Mouse (Mus musculus): ENCODE data around the gene Ctu1. TPM values are rescaled to one million over a fixed set of nuclear protein-coding genes. Genes with fewer than 3 reads are reported as not detected.
"Not testable (repeated sequence)": the region's sequence is repeated elsewhere in the genome, so short reads cannot be mapped to it uniquely, and the experiment has no call there.

The Ctu1 gene
- total and polyA plus RNA-seq, 2 experiments from 2014 or later: 3.9 to 7.9 TPM

DNA sequence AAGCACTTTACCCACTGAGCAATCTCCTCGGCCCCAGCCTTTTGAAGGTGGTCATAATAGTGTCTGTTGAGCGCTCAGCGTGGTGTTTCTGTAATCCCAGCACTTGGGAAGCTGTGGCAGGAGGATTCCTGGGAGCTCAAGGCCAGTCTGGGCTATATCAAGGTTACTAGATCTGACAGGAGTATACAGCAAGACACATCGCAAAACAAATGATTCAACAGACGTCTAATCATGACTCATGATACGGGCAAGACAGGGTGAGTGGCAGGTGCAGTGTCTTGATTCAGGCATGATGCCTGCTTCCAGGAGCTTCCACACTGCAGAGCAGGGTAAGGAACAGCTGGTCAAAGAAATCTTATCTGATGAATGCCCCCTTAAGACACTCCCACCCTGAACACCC, 19.1 kb upstream of the Ctu1 start:
- no peak for DNase-seq (ENCODE audit: low spot score)
- Histone ChIP-seq H3K4me3 (ENCODE audit: low read depth, low read length) (no peak overlapping the region), H3K27me3 (ENCODE audit: control insufficient read depth, insufficient read depth, low read length) (no peaks in the 10 kb centered on the region), H3K27ac (ENCODE audit: low read depth) (no peak overlapping the region), H3K36me3 (replicated peaks; ENCODE audit: control insufficient read depth, insufficient read depth, low read length) (no peaks in the 10 kb centered on the region), H3K4me1 (ENCODE audit: control insufficient read depth, insufficient read depth) (no peaks in the 10 kb centered on the region), H3K9ac (replicated peaks; ENCODE audit: low read depth, low read length) (no peak overlapping the region), H3K4me2 (ENCODE audit: low read depth, low read length) (no peak overlapping the region), H3K9me3 (replicated peaks; ENCODE audit: control insufficient read depth, low read length) (0 out of 2 replicates have a peak, but pooled peaks cover 5% of the 10 kb centered on the region)
- TF ChIP-seq CTCF (IDR thresholded peaks at IDR 0.05; ENCODE audit: low read depth): no peak
- no peak for TF ChIP-seq EP300 (IDR thresholded peaks at IDR 0.05; ENCODE audit: low read depth)
- WGBS: 78% methylated on average over 6 of the region's 6 CpGs
- ATAC-seq (ENCODE audit: insufficient read depth, low read depth): no peak

DNA sequence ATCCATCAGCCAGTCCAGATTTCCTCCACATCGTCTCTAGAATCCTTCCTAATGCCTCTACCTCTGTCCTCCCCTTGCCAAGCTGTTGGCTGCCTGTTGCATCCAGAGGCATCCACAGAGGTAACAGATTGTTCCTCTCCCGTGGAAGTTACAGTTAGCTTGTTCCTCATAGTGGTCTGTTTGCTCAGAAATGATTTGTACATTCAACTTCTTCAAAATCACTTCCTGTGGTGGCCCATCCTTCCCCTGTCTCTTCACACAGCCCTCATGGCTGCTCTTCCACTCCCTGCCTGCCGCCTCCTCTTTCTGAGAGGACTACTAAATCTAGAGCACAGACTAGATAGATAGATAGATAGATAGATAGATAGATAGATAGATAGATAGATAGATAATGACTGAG, 17.3 kb upstream of the Ctu1 start:
- Histone ChIP-seq H3K4me2 (ENCODE audit: low read depth, low read length) (no peak overlapping the region), H3K27ac (ENCODE audit: low read depth) (no peak overlapping the region), H3K36me3 (replicated peaks; ENCODE audit: control insufficient read depth, insufficient read depth, low read length) (no peaks in the 10 kb centered on the region), H3K4me3 (ENCODE audit: low read depth, low read length) (no peak overlapping the region), H3K9ac (replicated peaks; ENCODE audit: low read depth, low read length) (no peak overlapping the region), H3K27me3 (ENCODE audit: control insufficient read depth, insufficient read depth, low read length) (no peaks in the 10 kb centered on the region), H3K4me1 (ENCODE audit: control insufficient read depth, insufficient read depth) (no peaks in the 10 kb centered on the region), H3K9me3 (replicated peaks; ENCODE audit: control insufficient read depth, low read length) (0 out of 2 replicates have a peak, but pooled peaks cover 5% of the 10 kb centered on the region)
- TF ChIP-seq CTCF (IDR thresholded peaks at IDR 0.05; ENCODE audit: low read depth): no peak
- no peak for TF ChIP-seq EP300 (IDR thresholded peaks at IDR 0.05; ENCODE audit: low read depth)
- ATAC-seq (ENCODE audit: insufficient read depth, low read depth) (no peak), DNase-seq (ENCODE audit: low spot score) (no peak)
- 57% methylated on average over 3 of the region's 3 CpGs for WGBS

DNA sequence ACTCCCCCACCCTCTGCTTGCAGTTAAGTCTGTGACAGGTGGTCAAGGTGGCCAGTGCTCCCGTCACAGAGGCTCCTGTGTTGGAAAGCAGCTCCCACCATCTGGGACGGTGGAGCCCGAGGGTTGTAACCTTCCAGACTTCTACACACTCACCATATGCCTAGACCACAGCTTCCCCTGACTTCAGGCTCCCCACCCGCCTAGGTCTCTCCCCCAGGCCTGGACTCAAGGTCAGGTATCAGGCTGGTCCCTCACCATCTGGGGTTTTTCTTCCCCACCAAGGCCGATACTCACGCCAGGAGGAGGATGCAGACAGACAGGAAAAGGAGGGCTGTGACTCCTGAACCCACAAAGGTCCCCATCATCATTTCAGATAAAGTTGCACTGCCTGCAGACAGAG, 15.6 kb upstream of the Ctu1 start:
- TF ChIP-seq CTCF (IDR thresholded peaks at IDR 0.05; ENCODE audit: low read depth) (no peak), EP300 (IDR thresholded peaks at IDR 0.05; ENCODE audit: low read depth) (no peak)
- Histone ChIP-seq H3K4me3 (ENCODE audit: low read depth, low read length) (no peak overlapping the region), H3K27ac (ENCODE audit: low read depth) (no peak overlapping the region), H3K27me3 (ENCODE audit: control insufficient read depth, insufficient read depth, low read length) (no peaks in the 10 kb centered on the region), H3K9ac (replicated peaks; ENCODE audit: low read depth, low read length) (no peak overlapping the region), H3K4me2 (ENCODE audit: low read depth, low read length) (no peak overlapping the region), H3K4me1 (ENCODE audit: control insufficient read depth, insufficient read depth) (no peaks in the 10 kb centered on the region), H3K9me3 (replicated peaks; ENCODE audit: control insufficient read depth, low read length) (0 out of 2 replicates have a peak, but pooled peaks cover 5% of the 10 kb centered on the region), H3K36me3 (replicated peaks; ENCODE audit: control insufficient read depth, insufficient read depth, low read length) (no peaks in the 10 kb centered on the region)
- ATAC-seq (ENCODE audit: insufficient read depth, low read depth) (no peak), DNase-seq (ENCODE audit: low spot score) (no peak)
- 27% methylated on average over 6 of the region's 6 CpGs for WGBS

DNA sequence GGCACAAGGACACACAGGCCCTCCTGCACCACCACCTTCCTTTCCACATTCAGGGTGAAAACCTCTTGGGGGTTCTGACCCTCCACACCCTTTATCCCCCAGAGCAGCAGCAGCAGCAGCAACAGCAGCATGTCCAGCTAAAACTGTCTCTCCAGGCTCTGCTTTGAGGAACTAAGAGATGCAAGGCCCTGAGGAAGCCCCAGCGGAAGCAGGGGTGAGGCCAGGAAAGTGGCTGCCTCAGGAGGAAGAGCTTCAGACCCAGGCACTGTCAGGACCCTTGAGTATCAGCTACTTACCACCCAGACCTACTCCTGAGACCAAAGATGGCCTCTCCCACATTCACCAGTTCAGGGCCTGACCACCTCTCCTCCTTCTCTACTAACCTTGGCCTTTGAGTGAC, 11.8 kb upstream of the Ctu1 start, which contains the start of gene Siglece:
Gene Siglece, minus strand, starts transcription at position 160 of the 400 bp plus-strand sequence.
- Histone ChIP-seq H3K9me3 (replicated peaks; ENCODE audit: control insufficient read depth, low read length) (no peaks in the 10 kb centered on the region), H3K4me1 (ENCODE audit: control insufficient read depth, insufficient read depth) (no peaks in the 10 kb centered on the region), H3K36me3 (replicated peaks; ENCODE audit: control insufficient read depth, insufficient read depth, low read length) (no peaks in the 10 kb centered on the region), H3K27ac (ENCODE audit: low read depth) (no peak within 1 kb of the TSS), H3K4me2 (ENCODE audit: low read depth, low read length) (no peak within 1 kb of the TSS), H3K4me3 (ENCODE audit: low read depth, low read length) (no peak within 1 kb of the TSS), H3K9ac (replicated peaks; ENCODE audit: low read depth, low read length) (no peak within 1 kb of the TSS), H3K27me3 (ENCODE audit: control insufficient read depth, insufficient read depth, low read length) (no peaks in the 10 kb centered on the region)
- no peak for DNase-seq (ENCODE audit: low spot score)
- ATAC-seq (ENCODE audit: insufficient read depth, low read depth): no peak
- WGBS: 65% methylated on average over 1 of the region's 1 CpGs
- TF ChIP-seq CTCF (IDR thresholded peaks at IDR 0.05; ENCODE audit: low read depth) (no peak), EP300 (IDR thresholded peaks at IDR 0.05; ENCODE audit: low read depth) (no peak)

DNA sequence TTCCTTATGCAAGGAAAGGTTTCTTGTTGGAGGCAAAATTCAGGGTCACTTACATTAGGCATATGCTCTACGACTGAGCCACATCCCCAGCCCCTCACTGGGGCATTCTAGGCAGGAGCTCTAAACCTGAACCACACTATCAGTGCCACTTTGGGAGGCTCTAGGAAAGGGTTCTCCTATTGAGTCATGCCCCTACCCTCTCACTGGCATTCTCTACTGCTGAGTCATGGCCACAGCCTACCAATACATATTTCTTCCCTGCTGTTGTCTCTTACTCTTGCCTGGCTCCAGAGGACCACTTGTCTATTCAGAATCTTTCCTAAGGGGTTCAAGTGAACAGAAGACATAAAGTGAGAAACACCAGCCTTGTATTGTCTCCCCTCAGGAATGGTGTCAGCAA, 9.0 kb upstream of the Ctu1 start:
- Histone ChIP-seq H3K4me3 (ENCODE audit: low read depth, low read length) (no peak overlapping the region), H3K36me3 (replicated peaks; ENCODE audit: control insufficient read depth, insufficient read depth, low read length) (no peaks in the 10 kb centered on the region), H3K9ac (replicated peaks; ENCODE audit: low read depth, low read length) (no peak overlapping the region), H3K9me3 (replicated peaks; ENCODE audit: control insufficient read depth, low read length) (no peaks in the 10 kb centered on the region), H3K27me3 (ENCODE audit: control insufficient read depth, insufficient read depth, low read length) (no peaks in the 10 kb centered on the region), H3K4me1 (ENCODE audit: control insufficient read depth, insufficient read depth) (no peaks in the 10 kb centered on the region), H3K4me2 (ENCODE audit: low read depth, low read length) (no peak overlapping the region), H3K27ac (ENCODE audit: low read depth) (no peak overlapping the region)
- ATAC-seq (ENCODE audit: insufficient read depth, low read depth) (no peak), DNase-seq (ENCODE audit: low spot score) (no peak)
- 59% methylated on average over 1 of the region's 1 CpGs for whole genome bisulfite sequencing
- TF ChIP-seq CTCF (IDR thresholded peaks at IDR 0.05; ENCODE audit: low read depth) (no peak), EP300 (IDR thresholded peaks at IDR 0.05; ENCODE audit: low read depth) (no peak)

DNA sequence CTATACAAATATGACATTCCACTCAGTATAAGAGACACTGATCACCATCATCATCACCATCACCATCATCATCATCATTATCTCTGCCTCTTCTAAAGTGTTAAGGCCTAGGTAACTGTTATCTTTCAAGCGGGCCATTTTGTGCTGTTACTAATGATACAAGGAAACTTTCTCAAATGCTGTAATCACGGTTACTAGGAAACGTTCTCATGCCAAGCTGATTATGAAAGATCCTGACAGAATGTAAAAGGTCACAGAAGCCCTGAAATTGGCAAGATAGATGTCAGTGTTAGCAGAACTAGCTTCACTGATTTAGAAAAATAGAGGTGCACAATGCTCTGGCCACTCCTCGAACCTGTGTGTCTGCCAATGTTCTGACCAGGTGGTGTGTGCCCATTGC, 4.6 kb upstream of the Ctu1 start:
- WGBS: 72% methylated on average over 4 of the region's 4 CpGs
- not testable (repeated sequence) for H3K36me3 ChIP-seq (replicated peaks; ENCODE audit: control insufficient read depth, insufficient read depth, low read length); H3K4me1 ChIP-seq (ENCODE audit: control insufficient read depth, insufficient read depth); DNase-seq (ENCODE audit: low spot score); H3K9ac ChIP-seq (replicated peaks; ENCODE audit: low read depth, low read length); H3K27me3 ChIP-seq (ENCODE audit: control insufficient read depth, insufficient read depth, low read length); H3K4me3 ChIP-seq (ENCODE audit: low read depth, low read length); ATAC-seq (ENCODE audit: insufficient read depth, low read depth); H3K9me3 ChIP-seq (replicated peaks; ENCODE audit: control insufficient read depth, low read length); H3K4me2 ChIP-seq (ENCODE audit: low read depth, low read length); H3K27ac ChIP-seq (ENCODE audit: low read depth)
